Mouse (Mus musculus) MEL (cell line): ENCODE results near the gene Kirrel3.

Experiments
- CTCF ChIP-seq, 3 experiments: IDR thresholded peaks in 2 of 3; conservative IDR thresholded peaks in 1 of 3; 2 replicates each; pipeline ENCODE4 v1.5.1; 2011 to 2012; ENCODE audit warnings: low read length in 3 of 3, low read depth in 2 of 3, mild to moderate bottlenecking in 2 of 3, improper control_type of control experiment in 1 of 3, inconsistent platforms in 1 of 3, mixed read lengths in 1 of 3, moderate library complexity in 1 of 3; ENCODE audit not compliant: control insufficient read depth in 1 of 3, insufficient read depth in 1 of 3, poor library complexity in 1 of 3, severe bottlenecking in 1 of 3
- EP300 ChIP-seq, 2 experiments: IDR thresholded peaks; 2 replicates each; pipeline ENCODE4 v1.6.1; 2011; ENCODE audit warnings: improper control_type of control experiment in 2 of 2, low read length in 2 of 2, low read depth in 1 of 2, mild to moderate bottlenecking in 1 of 2
- GABPA ChIP-seq: IDR thresholded peaks from 2 replicates; pipeline ENCODE4 v1.6.1; 2012; ENCODE audit warnings: low read depth, mild to moderate bottlenecking, inconsistent platforms, low read length, improper control_type of control experiment, moderate library complexity
- MAZ ChIP-seq: IDR thresholded peaks from 2 replicates; pipeline ENCODE4 v1.6.1; 2012; ENCODE audit warnings: low read depth, mild to moderate bottlenecking, inconsistent platforms, low read length, improper control_type of control experiment
- MXI1 ChIP-seq: IDR thresholded peaks from 2 replicates; pipeline ENCODE4 v1.6.1; 2011; ENCODE audit warnings: mild to moderate bottlenecking, low read depth, low read length, improper control_type of control experiment
- NELFE ChIP-seq: IDR thresholded peaks from 2 replicates; pipeline ENCODE4 v1.6.1; 2011; ENCODE audit warnings: low read depth, low read length, improper control_type of control experiment
- NRF1 ChIP-seq: IDR thresholded peaks from 2 replicates; pipeline ENCODE4 v1.6.1; 2014; ENCODE audit warnings: low read depth, mild to moderate bottlenecking, inconsistent platforms, low read length, improper control_type of control experiment, moderate library complexity; ENCODE audit not compliant: poor library complexity, insufficient read depth, severe bottlenecking
- POLR2A ChIP-seq, 2 experiments: IDR thresholded peaks; 2 replicates each; pipeline ENCODE4 v1.6.1; 2011 to 2012; ENCODE audit warnings: low read length in 2 of 2, mild to moderate bottlenecking in 2 of 2, control low read depth in 1 of 2, improper control_type of control experiment in 1 of 2, low read depth in 1 of 2, moderate library complexity in 1 of 2; ENCODE audit not compliant: control insufficient read depth in 1 of 2, insufficient read depth in 1 of 2, poor library complexity in 1 of 2
- TAL1 ChIP-seq: IDR thresholded peaks from 2 replicates; pipeline ENCODE4 v1.6.1; 2012; ENCODE audit warnings: mild to moderate bottlenecking, inconsistent platforms, low read length, moderate library complexity, mixed read lengths
- UBTF ChIP-seq: IDR thresholded peaks from 2 replicates; pipeline ENCODE4 v1.6.1; 2012; ENCODE audit warnings: low read depth, mild to moderate bottlenecking, inconsistent platforms, low read length, improper control_type of control experiment, moderate library complexity, borderline replicate concordance; ENCODE audit not compliant: insufficient read depth
- USF2 ChIP-seq, 2 experiments: IDR thresholded peaks; 2 replicates each; pipeline ENCODE4 v1.6.1; 2011 to 2012; ENCODE audit warnings: improper control_type of control experiment in 2 of 2, low read length in 2 of 2, borderline replicate concordance in 1 of 2, inconsistent platforms in 1 of 2, low read depth in 1 of 2, mild to moderate bottlenecking in 1 of 2; ENCODE audit not compliant: insufficient read depth in 1 of 2
- ZC3H11A ChIP-seq: IDR thresholded peaks from 2 replicates; pipeline ENCODE4 v1.6.1; 2012; ENCODE audit warnings: low read depth, mild to moderate bottlenecking, inconsistent platforms, low read length, improper control_type of control experiment
- ZKSCAN1 ChIP-seq: IDR thresholded peaks from 2 replicates; pipeline ENCODE4 v1.6.1; 2012; ENCODE audit warnings: low read depth, mild to moderate bottlenecking, inconsistent platforms, low read length, improper control_type of control experiment, moderate library complexity

DNA sequence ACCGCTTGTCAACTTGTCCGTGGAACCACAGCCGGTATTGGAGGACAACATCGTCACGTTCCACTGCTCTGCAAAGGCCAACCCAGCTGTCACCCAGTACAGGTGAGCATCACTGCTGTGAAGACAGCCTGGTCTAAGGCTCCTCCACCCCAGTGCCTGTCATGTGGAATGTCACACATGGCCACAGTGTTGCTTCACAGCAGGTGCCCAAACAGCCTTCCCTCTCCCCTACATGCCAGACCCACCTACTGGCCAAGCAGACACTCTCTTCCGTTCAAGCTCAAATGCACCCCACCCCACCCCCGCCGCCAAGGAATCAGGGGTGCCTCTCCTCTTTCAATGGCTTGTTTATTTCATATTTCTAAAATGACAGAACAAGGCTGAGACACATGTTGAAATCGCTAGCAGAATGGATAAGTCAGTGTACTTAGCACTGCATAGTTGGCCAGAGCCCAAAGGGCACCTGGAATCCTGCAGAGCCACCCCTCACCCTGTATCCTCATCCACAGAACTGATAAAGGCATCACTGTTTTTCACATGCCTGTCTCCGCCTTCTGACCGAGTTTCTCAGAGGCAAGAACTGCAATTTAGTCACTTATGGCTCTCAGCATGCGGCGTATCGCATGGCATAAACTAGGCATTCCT is 522.1 kb downstream of the Kirrel3 start:
- TF ChIP-seq EP300 (IDR thresholded peaks at IDR 0.05; ENCODE audit: low read depth in 1 of 2, low read length in 2 of 2) = no peak
- TF ChIP-seq MAZ = no peak
- no peak for TF ChIP-seq NELFE
- TF ChIP-seq MXI1 = no peak
- TF ChIP-seq POLR2A (IDR thresholded peaks at IDR 0.05; ENCODE audit: control insufficient read depth in 1 of 2, insufficient read depth in 1 of 2, low read depth in 1 of 2, low read length in 2 of 2, poor library complexity in 1 of 2) = no peak
- no peak for TF ChIP-seq CTCF (IDR thresholded peaks at IDR 0.05 in 2 of 3, conservative IDR thresholded peaks at IDR 0.05 in 1 of 3; ENCODE audit: control insufficient read depth in 1 of 3, insufficient read depth in 1 of 3, low read depth in 2 of 3, low read length in 3 of 3, poor library complexity in 1 of 3, severe bottlenecking in 1 of 3)
- TF ChIP-seq USF2 (IDR thresholded peaks at IDR 0.05; ENCODE audit: borderline replicate concordance in 1 of 2, insufficient read depth in 1 of 2, low read depth in 1 of 2, low read length in 2 of 2) = no peak
- no peak for TF ChIP-seq NRF1
- no peak for TF ChIP-seq ZC3H11A
- TF ChIP-seq GABPA = no peak
- no peak for TF ChIP-seq ZKSCAN1
- no peak for TF ChIP-seq TAL1
- no peak for TF ChIP-seq UBTF
